Mouse (Mus musculus): ENCODE results near the gene March2. TPM values are rescaled to one million over a fixed set of nuclear protein-coding genes. Genes with fewer than 3 reads are reported as not detected.

Gene March2
- polyA plus RNA-seq, 1 experiment: 60.9 TPM

GRCm38 (mm10) chr17:33686760-33687159 lies 31.7 kb downstream of the March2 start, which contains the start of gene Hnrnpm:
Hnrnpm (minus strand) TSS chr17:33686860.
- H3K36me3 ChIP-seq (ENCODE audit: control insufficient read depth, insufficient read depth, low read length): peaks cover 9% of the 10 kb centered on the region
- 92% methylated on average over 1 of the region's 1 CpGs for WGBS
- 0 out of 2 replicates have a peak within 1 kb of the TSS, but pooled peaks have one; percentile 12 for H3K27ac ChIP-seq (ENCODE audit: insufficient read depth, low read depth, low read length)
- H3K4me1 ChIP-seq (ENCODE audit: control insufficient read depth, insufficient read depth, insufficient read length, low read length): peaks cover 12% of the 10 kb centered on the region; the same call in 1 of the 2 replicates
- H3K4me3 ChIP-seq (ENCODE audit: low read depth, low read length): no peak within 1 kb of the TSS
- no peaks in the 10 kb centered on the region for H3K27me3 ChIP-seq (ENCODE audit: control insufficient read depth, insufficient read depth, low read length)
- TF ChIP-seq CTCF (IDR thresholded peaks at IDR 0.05; ENCODE audit: extremely low read depth, insufficient read length, insufficient replicate concordance, low read depth, low read length) (no peak), POLR2A (IDR thresholded peaks at IDR 0.05; ENCODE audit: low read depth, low read length) (no peak)

GRCm38 (mm10) chr17:33685249-33685653 lies 33.2 kb downstream of the March2 start:
- under 1% methylated on average over 42 of the region's 42 CpGs for WGBS
- peaks cover 2% of the 10 kb centered on the region; the same call in 1 of the 2 replicates for H3K36me3 ChIP-seq (ENCODE audit: control insufficient read depth, insufficient read depth, low read length)

GRCm38 (mm10) chr17:33684671-33685231 lies 33.7 kb downstream of the March2 start:
- no peaks in the 10 kb centered on the region for H3K27me3 ChIP-seq (ENCODE audit: control insufficient read depth, insufficient read depth, low read length)
- peak overlapping the region; percentile 78 for H3K27ac ChIP-seq (ENCODE audit: insufficient read depth, low read depth, low read length)
- peaks cover 12% of the 10 kb centered on the region; the same call in 1 of the 2 replicates for H3K4me1 ChIP-seq (ENCODE audit: control insufficient read depth, insufficient read depth, insufficient read length, low read length)
- 0% methylated on average over 44 of the region's 44 CpGs for WGBS
- H3K4me3 ChIP-seq (ENCODE audit: low read depth, low read length): peak overlapping the region; percentile 84
- TF ChIP-seq POLR2A (IDR thresholded peaks at IDR 0.05; ENCODE audit: low read depth, low read length) (no peak), CTCF (IDR thresholded peaks at IDR 0.05; ENCODE audit: extremely low read depth, insufficient read length, insufficient replicate concordance, low read depth, low read length) (peak; percentile 29; the same call in 1 of the 2 replicates)
- H3K36me3 ChIP-seq (ENCODE audit: control insufficient read depth, insufficient read depth, low read length): peaks cover 2% of the 10 kb centered on the region; the same call in 1 of the 2 replicates

More at GRCm38 (mm10) chr17:33685249-33685653, 33.2 kb downstream of the March2 start:
- H3K27ac ChIP-seq (ENCODE audit: insufficient read depth, low read depth, low read length): peak overlapping the region; percentile 78
- peak; percentile 90 for TF ChIP-seq POLR2A (IDR thresholded peaks at IDR 0.05; ENCODE audit: low read depth, low read length)
- TF ChIP-seq CTCF (IDR thresholded peaks at IDR 0.05; ENCODE audit: extremely low read depth, insufficient read length, insufficient replicate concordance, low read depth, low read length): no peak
- H3K4me1 ChIP-seq (ENCODE audit: control insufficient read depth, insufficient read depth, insufficient read length, low read length): peaks cover 12% of the 10 kb centered on the region; the same call in 1 of the 2 replicates
- H3K27me3 ChIP-seq (ENCODE audit: control insufficient read depth, insufficient read depth, low read length): no peaks in the 10 kb centered on the region
- peak overlapping the region; percentile 84 for H3K4me3 ChIP-seq (ENCODE audit: low read depth, low read length)

- peaks cover 14% of the 10 kb centered on the region; the same call in 1 of the 2 replicates for H3K4me1 ChIP-seq (ENCODE audit: control insufficient read depth, insufficient read depth, insufficient read length, low read length)
- 0 out of 2 replicates have a peak overlapping the region, but pooled peaks have one; percentile 34 for H3K27ac ChIP-seq (ENCODE audit: insufficient read depth, low read depth, low read length)
- TF ChIP-seq POLR2A (IDR thresholded peaks at IDR 0.05; ENCODE audit: low read depth, low read length): no peak
- no peak for TF ChIP-seq CTCF (IDR thresholded peaks at IDR 0.05; ENCODE audit: extremely low read depth, insufficient read length, insufficient replicate concordance, low read depth, low read length)
- H3K36me3 ChIP-seq (ENCODE audit: control insufficient read depth, insufficient read depth, low read length): peaks cover 4% of the 10 kb centered on the region
- H3K4me3 ChIP-seq (ENCODE audit: low read depth, low read length): no peak overlapping the region
- no peaks in the 10 kb centered on the region for H3K27me3 ChIP-seq (ENCODE audit: control insufficient read depth, insufficient read depth, low read length)
Observed at GRCm38 (mm10) chr17:33681767-33682166, 36.7 kb downstream of the March2 start.

GRCm38 (mm10) chr17:33678771-33679170 lies 39.7 kb downstream of the March2 start:
- H3K4me1 ChIP-seq (ENCODE audit: control insufficient read depth, insufficient read depth, insufficient read length, low read length): peaks cover 15% of the 10 kb centered on the region; the same call in 1 of the 2 replicates
- TF ChIP-seq CTCF (IDR thresholded peaks at IDR 0.05; ENCODE audit: extremely low read depth, insufficient read length, insufficient replicate concordance, low read depth, low read length) (no peak), POLR2A (IDR thresholded peaks at IDR 0.05; ENCODE audit: low read depth, low read length) (no peak)

GRCm38 (mm10) chr17:33676086-33676485 lies 42.4 kb downstream of the March2 start:
- 85% methylated on average over 2 of the region's 2 CpGs for WGBS
- no peak overlapping the region for H3K27ac ChIP-seq (ENCODE audit: insufficient read depth, low read depth, low read length)
- TF ChIP-seq CTCF (IDR thresholded peaks at IDR 0.05; ENCODE audit: extremely low read depth, insufficient read length, insufficient replicate concordance, low read depth, low read length) (no peak), POLR2A (IDR thresholded peaks at IDR 0.05; ENCODE audit: low read depth, low read length) (no peak)
- peaks cover 18% of the 10 kb centered on the region for H3K36me3 ChIP-seq (ENCODE audit: control insufficient read depth, insufficient read depth, low read length)
- H3K4me1 ChIP-seq (ENCODE audit: control insufficient read depth, insufficient read depth, insufficient read length, low read length): peaks cover 5% of the 10 kb centered on the region; the same call in 1 of the 2 replicates
- no peaks in the 10 kb centered on the region for H3K27me3 ChIP-seq (ENCODE audit: control insufficient read depth, insufficient read depth, low read length)
- no peak overlapping the region for H3K4me3 ChIP-seq (ENCODE audit: low read depth, low read length)

More at GRCm38 (mm10) chr17:33678771-33679170, 39.7 kb downstream of the March2 start:
- no peak overlapping the region for H3K27ac ChIP-seq (ENCODE audit: insufficient read depth, low read depth, low read length)
- H3K4me3 ChIP-seq (ENCODE audit: low read depth, low read length): no peak overlapping the region
- no peaks in the 10 kb centered on the region for H3K27me3 ChIP-seq (ENCODE audit: control insufficient read depth, insufficient read depth, low read length)
- peaks cover 13% of the 10 kb centered on the region for H3K36me3 ChIP-seq (ENCODE audit: control insufficient read depth, insufficient read depth, low read length)

GRCm38 (mm10) chr17:33675452-33675851 lies 43.0 kb downstream of the March2 start:
- no peak overlapping the region for H3K27ac ChIP-seq (ENCODE audit: insufficient read depth, low read depth, low read length)

More at GRCm38 (mm10) chr17:33675452-33675851, 43.0 kb downstream of the March2 start:
- no peak overlapping the region for H3K4me3 ChIP-seq (ENCODE audit: low read depth, low read length)
- H3K4me1 ChIP-seq (ENCODE audit: control insufficient read depth, insufficient read depth, insufficient read length, low read length): peaks cover 5% of the 10 kb centered on the region; the same call in 1 of the 2 replicates
- peaks cover 19% of the 10 kb centered on the region for H3K36me3 ChIP-seq (ENCODE audit: control insufficient read depth, insufficient read depth, low read length)
- no peaks in the 10 kb centered on the region for H3K27me3 ChIP-seq (ENCODE audit: control insufficient read depth, insufficient read depth, low read length)
- TF ChIP-seq POLR2A (IDR thresholded peaks at IDR 0.05; ENCODE audit: low read depth, low read length) (no peak), CTCF (IDR thresholded peaks at IDR 0.05; ENCODE audit: extremely low read depth, insufficient read length, insufficient replicate concordance, low read depth, low read length) (no peak)

Measured in small intestine, adult 2 months (tissue).